Mouse (Mus musculus) cerebellum, adult 2 months (tissue): Measurements from ENCODE around the gene Mvb12b. TPM values are rescaled to one million over a fixed set of nuclear protein-coding genes. Genes with fewer than 3 reads are reported as not detected.

Experiments used
- DNase-seq, 2 experiments: peaks; one replicate each; pipeline ENCODE4 v3.0.0; 2021
- H3K27ac ChIP-seq: fragments of 200-500 bp; 2 replicates; pipeline ENCODE4 v1.5.1; 2012; ENCODE audit warnings: low read length, control low read depth, inconsistent platforms; ENCODE audit not compliant: insufficient read depth
- H3K27me3 ChIP-seq: fragments of 200-500 bp; 2 replicates; pipeline ENCODE4 v1.6.1; 2012; ENCODE audit warnings: inconsistent platforms, mild to moderate bottlenecking, low read length, moderate library complexity; ENCODE audit not compliant: control insufficient read depth, insufficient read depth
- H3K4me1 ChIP-seq: fragments of 200-500 bp; 2 replicates; pipeline ENCODE4 v1.6.1; 2011; ENCODE audit warnings: low read length; ENCODE audit not compliant: control insufficient read depth, insufficient read depth
- H3K4me3 ChIP-seq: fragments of 200-500 bp; replicated peaks from 2 replicates; pipeline ENCODE3; 2011; ENCODE audit warnings: mild to moderate bottlenecking, low read depth, low read length, control low read depth; ENCODE audit not compliant: insufficient read depth
- CTCF ChIP-seq: fragments of 200-500 bp; IDR thresholded peaks from 2 replicates; pipeline ENCODE4 v1.5.1; 2011; ENCODE audit warnings: low read depth, mild to moderate bottlenecking, control low read depth, low read length, moderate library complexity, borderline replicate concordance; ENCODE audit not compliant: insufficient read depth
- POLR2A ChIP-seq: fragments of 200-500 bp; IDR thresholded peaks from 2 replicates; pipeline ENCODE4 v1.6.1; 2011; ENCODE audit warnings: low read length, control low read depth, borderline replicate concordance; ENCODE audit not compliant: insufficient read depth
- WGBS: fragments of 180-500 bp; shearing (Covaris S2); methylation state at CpG from one replicate; pipeline ENCODE4 v1.1.7; 2018; 5-methylcytosine and 5-hydroxymethylcytosine counted together
- polyA plus RNA-seq: library from polyadenylated mRNA; depleted of rRNA; stranded (reverse); fragments of >200 nt; gene quantifications from 2 replicates; pipeline ENCODE4 v1.2.3, GENCODE M21; 2012; rRNA removed

Mvb12b gene
- polyA plus RNA-seq, 1 experiment: 70.8 TPM

GRCm38 (mm10) chr2:33693931-33694330, 193.8 kb downstream of the Mvb12b start:
- TF ChIP-seq POLR2A (no peak), CTCF (no peak)
- no peak for DNase-seq
- H3K27me3 ChIP-seq: no peaks in the 10 kb centered on the region; the same call in 1 of the 2 replicates
- no peak overlapping the region for H3K27ac ChIP-seq
- H3K4me3 ChIP-seq: no peak overlapping the region
- no peaks in the 10 kb centered on the region for H3K4me1 ChIP-seq
- 71% methylated on average over 3 of the region's 3 CpGs for WGBS

GRCm38 (mm10) chr2:33689880-33690462, 197.8 kb downstream of the Mvb12b start:
- no peak overlapping the region for H3K4me3 ChIP-seq
- no peaks in the 10 kb centered on the region; the same call in 1 of the 2 replicates for H3K4me1 ChIP-seq
- TF ChIP-seq POLR2A (no peak), CTCF (peak; percentile 57; the same call in 1 of the 2 replicates)
- H3K27me3 ChIP-seq: no peaks in the 10 kb centered on the region; the same call in 1 of the 2 replicates
- whole genome bisulfite sequencing: 34% methylated on average over 9 of the region's 9 CpGs
- no peak for DNase-seq
- H3K27ac ChIP-seq: no peak overlapping the region

- no peak for DNase-seq
- TF ChIP-seq CTCF (no peak), POLR2A (no peak)
- H3K4me3 ChIP-seq: no peak overlapping the region
- no peaks in the 10 kb centered on the region; the same call in 1 of the 2 replicates for H3K4me1 ChIP-seq
- no peaks in the 10 kb centered on the region; the same call in 1 of the 2 replicates for H3K27me3 ChIP-seq
- H3K27ac ChIP-seq: no peak overlapping the region
- WGBS: 43% methylated on average over 23 of the region's 23 CpGs
Measured at GRCm38 (mm10) chr2:33689155-33689879, 198.4 kb downstream of the Mvb12b start.

GRCm38 (mm10) chr2:33683594-33683993, 204.2 kb downstream of the Mvb12b start:
- WGBS: 62% methylated on average over 4 of the region's 4 CpGs
- H3K4me3 ChIP-seq: no peak overlapping the region
- no peak overlapping the region for H3K27ac ChIP-seq
- no peak for DNase-seq
- no peaks in the 10 kb centered on the region; the same call in 1 of the 2 replicates for H3K4me1 ChIP-seq
- TF ChIP-seq POLR2A (no peak), CTCF (no peak)
- no peaks in the 10 kb centered on the region for H3K27me3 ChIP-seq

GRCm38 (mm10) chr2:33683095-33683494, 204.7 kb downstream of the Mvb12b start:
- 38% methylated on average over 6 of the region's 6 CpGs for WGBS
- Histone ChIP-seq H3K4me3 (no peak overlapping the region), H3K27me3 (no peaks in the 10 kb centered on the region), H3K4me1 (no peaks in the 10 kb centered on the region), H3K27ac (no peak overlapping the region)
- TF ChIP-seq CTCF (no peak), POLR2A (no peak)
- no peak for DNase-seq

GRCm38 (mm10) chr2:33682219-33682618, 205.5 kb downstream of the Mvb12b start:
- no peaks in the 10 kb centered on the region for H3K27me3 ChIP-seq
- H3K27ac ChIP-seq: no peak overlapping the region
- TF ChIP-seq CTCF: peak; percentile 95
- TF ChIP-seq POLR2A: no peak
- peak; percentile 61 to 78 for DNase-seq
- H3K4me1 ChIP-seq: no peaks in the 10 kb centered on the region
- WGBS: 16% methylated on average over 4 of the region's 4 CpGs
- no peak overlapping the region for H3K4me3 ChIP-seq

Other genes starting within 250 kb of the Mvb12b start
- gene Lmx1b, start 247.4 kb downstream of the Mvb12b start, polyA plus RNA-seq: 0.84 and 0.93 TPM in 2 replicates